Mouse (Mus musculus) fibroblast of lung, adult 2 months (primary cell): Measurements from ENCODE around the gene Htra2.

Experiments
- DNase-seq: peaks from one replicate; pipeline ENCODE4 v3.0.0-alpha.2; 2011; ENCODE audit warnings: low read depth

Gene Htra2

GRCm38 (mm10) chr6:83054871-83055431 lies at the start of gene Htra2:
Htra2 (minus strand) TSS chr6:83055273.
- no peak for DNase-seq

GRCm38 (mm10) chr6:83104158-83104557 lies 49.1 kb upstream of the Htra2 start:
- DNase-seq = no peak

- DNase-seq = no peak
Measured at GRCm38 (mm10) chr6:83103130-83103650, 48.1 kb upstream of the Htra2 start.

GRCm38 (mm10) chr6:83101688-83102556 lies 46.8 kb upstream of the Htra2 start:
- DNase-seq = no peak

DNA sequence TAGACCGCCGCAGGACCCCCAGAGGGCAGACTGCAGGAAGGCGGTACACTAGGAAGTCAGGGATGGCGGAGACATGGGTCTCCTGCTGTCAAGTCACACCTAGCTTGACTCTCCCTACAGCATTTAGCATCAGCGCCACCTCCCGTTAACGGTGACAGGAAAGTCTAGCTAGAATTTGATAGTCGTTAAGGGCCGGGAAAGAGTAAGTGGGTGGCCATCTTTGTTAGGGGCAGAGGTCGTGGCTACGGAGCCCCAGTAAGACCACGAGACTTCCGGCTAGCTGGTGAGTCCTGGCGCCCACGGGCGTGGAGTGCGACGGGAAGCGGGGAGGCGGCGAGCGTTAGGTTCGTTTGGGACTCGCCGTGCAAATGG lies 46.2 kb upstream of the Htra2 start, which contains the start of the genes Ccdc142 and Gm42688:
Gene Ccdc142, plus strand, starts transcription at position 286 of the 372 bp plus-strand sequence.
Gene Gm42688, plus strand, starts transcription at position 302 of the 372 bp plus-strand sequence.
- peak; percentile 76 for DNase-seq

DNA sequence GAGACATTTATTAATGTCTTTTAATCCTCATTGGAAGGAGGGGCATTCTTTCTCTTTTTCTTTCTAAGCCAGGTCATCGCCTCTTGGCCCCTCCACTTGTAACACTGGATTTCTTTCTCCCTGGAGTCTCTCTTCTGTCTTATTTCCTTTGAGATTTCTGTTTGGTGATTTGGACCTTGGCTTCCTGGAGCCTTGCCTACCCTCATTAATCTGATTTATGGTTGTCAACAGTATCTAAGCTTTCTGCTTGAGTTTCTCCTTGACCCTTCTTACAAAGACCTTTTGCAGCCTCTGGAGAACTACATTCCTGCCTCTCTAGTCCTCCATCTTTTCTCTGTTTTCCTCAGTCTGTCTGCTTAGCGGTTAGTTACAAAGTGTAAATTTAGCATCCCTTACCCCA lies 43.3 kb upstream of the Htra2 start:
- DNase-seq = no peak

- no peak for DNase-seq
Measured at GRCm38 (mm10) chr6:83095968-83096367, 40.9 kb upstream of the Htra2 start.

- DNase-seq = no peak
Measured at GRCm38 (mm10) chr6:83092416-83093127, 37.5 kb upstream of the Htra2 start.

DNA sequence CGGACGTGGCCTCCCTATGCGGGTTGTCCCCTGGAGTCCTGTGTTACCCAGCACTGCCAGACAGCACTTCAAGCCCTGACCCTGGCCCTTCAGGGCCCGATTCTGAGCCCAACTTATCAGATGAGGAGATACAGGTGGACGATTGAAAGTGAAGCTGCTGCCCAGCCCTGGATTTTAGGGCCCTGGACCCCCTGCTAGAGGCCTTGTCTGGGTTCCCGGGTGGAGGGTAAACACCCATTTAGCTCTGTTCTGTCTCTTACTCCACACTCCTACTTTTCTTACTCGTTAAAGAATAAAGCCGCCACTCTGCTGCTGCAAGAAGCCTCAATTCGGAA lies 32.8 kb upstream of the Htra2 start:
- DNase-seq = no peak

GRCm38 (mm10) chr6:83087205-83087925 lies 32.3 kb upstream of the Htra2 start:
- DNase-seq = no peak

- DNase-seq = no peak
Measured at GRCm38 (mm10) chr6:83086121-83087035, 31.3 kb upstream of the Htra2 start, which contains the start of gene Lbx2. Lbx2 (plus strand) TSS chr6:83086367.

- DNase-seq = no peak
Measured at GRCm38 (mm10) chr6:83084477-83084876, 29.4 kb upstream of the Htra2 start.

DNA sequence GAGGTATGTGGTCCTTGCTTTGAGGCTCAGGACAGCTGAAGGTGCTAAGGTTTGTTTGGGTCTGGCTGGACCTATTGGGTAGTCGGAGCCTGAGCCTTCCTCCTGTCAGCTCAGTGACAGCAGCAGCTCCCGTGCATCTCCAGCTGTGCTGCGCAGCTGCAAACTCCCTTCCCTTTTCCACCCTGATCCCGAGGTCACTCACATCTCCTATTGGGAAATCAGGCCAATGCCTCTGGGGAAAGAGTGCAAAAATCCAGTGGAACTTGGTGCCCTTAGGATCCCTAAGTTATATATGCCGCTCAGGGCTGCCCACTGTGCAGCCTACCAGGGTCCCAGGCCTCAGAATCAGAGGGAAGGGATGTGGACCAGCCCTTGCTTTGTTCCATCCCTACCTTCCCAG lies 28.4 kb upstream of the Htra2 start:
- DNase-seq = no peak

- no peak for DNase-seq
Measured at GRCm38 (mm10) chr6:83080210-83080609, 25.1 kb upstream of the Htra2 start.

GRCm38 (mm10) chr6:83078324-83078858 lies 23.3 kb upstream of the Htra2 start:
- peak; percentile 89 for DNase-seq

DNA sequence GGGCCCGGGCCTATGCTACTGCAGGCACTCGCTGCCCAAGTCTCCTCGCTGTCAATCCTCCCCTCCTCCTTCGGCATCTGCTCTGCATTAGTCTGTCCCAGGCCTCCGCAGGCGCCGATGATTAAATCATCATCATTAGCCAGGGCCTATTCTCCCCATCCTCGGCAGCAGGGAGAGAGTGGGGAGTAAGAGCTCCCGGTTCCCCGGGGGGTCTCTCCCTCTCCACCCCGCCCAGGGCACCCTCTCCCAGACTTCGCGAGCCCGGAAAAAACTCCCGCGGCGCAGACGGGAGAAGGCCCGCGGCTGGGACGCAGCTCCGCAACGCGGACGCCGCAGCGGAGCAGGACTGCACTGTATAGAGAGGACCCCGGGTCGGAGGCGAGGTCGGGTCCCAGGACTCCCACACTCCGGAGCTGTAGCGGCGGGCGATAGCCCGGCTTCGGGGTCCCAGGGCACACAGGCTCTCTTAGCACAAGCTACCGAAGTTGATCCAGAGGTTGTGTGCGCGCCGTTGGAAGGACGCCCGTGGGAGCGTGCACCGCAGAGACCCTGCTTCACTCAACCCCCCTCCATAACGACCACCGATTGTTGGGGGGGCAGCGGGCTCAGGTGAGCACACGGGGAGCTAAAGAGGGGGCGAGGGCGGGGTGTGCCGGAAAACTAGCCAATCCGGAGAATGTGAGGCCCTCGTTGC lies 22.7 kb upstream of the Htra2 start, which contains the start of gene Pcgf1:
Gene Pcgf1, plus strand, starts transcription at position 240 of the 694 bp plus-strand sequence.
- DNase-seq = peak; percentile 15

DNA sequence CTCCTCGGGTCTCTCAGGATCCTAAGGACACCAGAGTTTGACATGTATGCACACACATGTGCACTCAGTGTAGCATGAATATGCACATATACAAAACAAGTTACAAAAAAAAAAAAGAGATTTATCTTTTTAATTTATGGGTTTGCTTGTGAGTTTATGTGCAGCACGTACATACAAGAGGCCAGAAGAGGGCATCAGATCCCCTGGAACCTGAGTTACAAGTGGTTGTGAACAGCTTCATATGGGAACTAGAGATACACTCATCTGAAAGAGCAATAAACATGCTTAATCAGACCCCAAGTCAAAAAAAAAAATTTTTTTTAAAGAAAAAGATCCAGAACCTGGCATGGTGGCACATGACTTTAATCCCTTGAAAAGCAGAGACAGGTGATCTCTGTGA lies 19.9 kb upstream of the Htra2 start:
- DNase-seq = no peak

DNA sequence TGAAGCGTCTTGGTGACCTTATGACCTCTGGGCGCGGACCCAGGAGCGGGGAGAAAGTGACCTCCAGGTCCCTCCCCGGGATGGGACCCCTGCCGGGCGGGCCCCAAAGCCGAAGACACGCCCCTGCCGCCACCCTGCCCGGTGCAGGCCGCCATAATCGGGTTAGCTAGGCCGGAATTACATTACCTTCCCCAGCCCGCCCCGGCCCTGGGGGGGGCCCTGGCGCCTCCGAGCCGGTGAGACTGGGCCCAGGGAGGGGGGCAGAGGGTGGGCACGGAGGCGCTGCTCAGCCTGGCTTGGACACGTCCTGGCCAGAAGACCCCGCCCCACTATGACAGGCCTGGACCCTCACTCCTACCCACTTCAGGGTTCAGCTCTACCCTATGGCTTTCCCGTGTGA lies 16.1 kb upstream of the Htra2 start:
- DNase-seq = no peak

- DNase-seq = no peak
Measured at GRCm38 (mm10) chr6:83070311-83071219, 15.5 kb upstream of the Htra2 start.

DNA sequence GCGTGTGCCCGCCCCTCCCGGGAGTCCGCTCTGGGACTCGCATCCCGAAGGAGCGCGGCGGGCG lies 15.0 kb upstream of the Htra2 start, which contains the start of gene Tlx2:
Gene Tlx2, minus strand, starts transcription at position 47 of the 64 bp plus-strand sequence.
- no peak for DNase-seq
